Mouse (Mus musculus): Measurements from ENCODE around the gene Efna3.

DNA sequence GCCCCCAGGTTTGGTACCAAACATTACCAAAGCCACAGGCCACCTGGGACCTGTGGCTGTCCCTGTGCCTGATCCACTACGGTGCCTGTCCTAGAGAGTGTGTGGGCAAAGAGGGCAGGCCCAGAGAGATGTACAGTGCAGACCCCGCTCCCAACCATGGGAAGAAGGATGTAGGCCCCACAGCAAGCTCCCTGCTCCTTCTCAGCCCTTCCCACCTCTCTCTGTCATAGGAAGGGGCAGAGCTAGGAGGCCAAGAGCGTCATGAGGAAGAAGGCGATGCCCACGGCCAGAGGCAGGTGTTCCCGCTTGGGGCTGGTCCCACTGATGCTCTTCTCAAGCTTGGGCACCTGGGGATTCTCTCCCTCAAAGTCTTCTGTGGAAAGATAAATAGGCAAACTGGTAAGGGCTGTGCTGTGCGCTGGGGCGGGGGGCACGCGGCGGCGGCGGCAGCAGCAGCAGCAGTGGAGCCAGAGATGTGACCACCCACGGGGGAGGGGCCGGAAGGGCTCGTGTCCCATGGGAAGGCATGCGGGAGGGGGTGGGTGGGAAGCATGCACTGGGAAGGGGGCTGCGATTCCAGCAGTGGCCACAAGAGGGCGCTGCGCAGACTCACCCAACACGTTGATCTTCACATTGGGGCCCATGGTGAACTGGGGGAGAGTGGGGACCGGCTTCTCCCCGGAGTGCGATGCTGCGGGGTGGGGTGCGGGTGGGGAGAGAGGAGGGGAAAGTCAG, 7.4 kb downstream of the Efna3 start:
- peak; percentile 91 for TF ChIP-seq CTCF (IDR thresholded peaks at IDR 0.05; ENCODE audit: low read depth)
- no peak for TF ChIP-seq EP300 (optimal IDR thresholded peaks at IDR 0.05)

All from stomach, postnatal 0 days (tissue).